ENCODE assay signal across 8 mouse cellular contexts in genomic region chr7:25625594-25626250, GRCm38 (mm10). TPM values are rescaled to one million over a fixed set of nuclear protein-coding genes. Genes with fewer than 3 reads are reported as not detected.
A peak's percentile ranks its signal among the peaks of the same experiment; 100 is the strongest.
DNase-seq lines count a peak whose midpoint lies in the region; ATAC-seq and TF ChIP-seq lines count a peak whose summit lies in the region.

No protein-coding gene starts in this region.

- H3K4me1 ChIP-seq in heart, embryonic 11.5 days (ENCODE audit: control insufficient read depth, insufficient read depth, low read length), result peaks cover 35% of the 10 kb centered on the region
- peaks cover 13% of the 10 kb centered on the region; the same call in 1 of the 2 replicates for H3K4me1 ChIP-seq in lung, postnatal 0 days (ENCODE audit: insufficient read depth, low read depth, low read length)
- peaks cover 13% of the 10 kb centered on the region for H3K4me1 ChIP-seq in hindbrain, embryonic 12.5 days

- TF ChIP-seq EP300 in lung, postnatal 0 days (IDR thresholded peaks at IDR 0.05), result no peak

- peaks cover 2% of the 10 kb centered on the region; the same call in 1 of the 2 replicates for H3K36me3 ChIP-seq in heart, embryonic 11.5 days (ENCODE audit: control insufficient read depth, insufficient read depth, low read length)
- peaks cover 9% of the 10 kb centered on the region; the same call in 1 of the 2 replicates for H3K36me3 ChIP-seq in lung, postnatal 0 days (ENCODE audit: insufficient read depth, low read length)
- H3K36me3 ChIP-seq in hindbrain, embryonic 12.5 days, result peaks cover 44% of the 10 kb centered on the region

- intact Hi-C loops in heart, postnatal 25 days (cut with DNase I), result no loop called here

- 75% methylated on average over 10 of the region's 10 CpGs for WGBS in heart, embryonic 11.5 days (ENCODE audit: insufficient replicate concordance)
- 75% methylated on average over 10 of the region's 10 CpGs for WGBS in lung, postnatal 0 days
- WGBS in hindbrain, embryonic 12.5 days, result 79% methylated on average over 10 of the region's 10 CpGs

- peak overlapping the region; percentile 67; the same call in 1 of the 2 replicates for H3K27ac ChIP-seq in heart, embryonic 11.5 days (ENCODE audit: low read depth, low read length)
- no peak overlapping the region for H3K27ac ChIP-seq in lung, postnatal 0 days (ENCODE audit: low read length)
- no peak overlapping the region for H3K27ac ChIP-seq in hindbrain, embryonic 12.5 days

- no peak for ATAC-seq in heart, embryonic 11.5 days (replicated peaks; ENCODE audit: insufficient number of reproducible peaks, low FRiP score, low TSS enrichment)
- ATAC-seq in lung, postnatal 0 days, result no peak
- ATAC-seq in hindbrain, embryonic 12.5 days (ENCODE audit: low FRiP score), result no peak

- no peak for DNase-seq in heart, postnatal 25 days (ENCODE audit: low spot score)
- DNase-seq in ES-CJ7 (ENCODE audit: low read depth, low spot score), result peak; percentile 68
- peak; percentile 22 for DNase-seq in embryo, embryonic 10 days (ENCODE audit: low spot score)
- DNase-seq in lung, postnatal 0 days (ENCODE audit: low spot score), result peak; percentile 29
- DNase-seq in right cerebral cortex, postnatal 14 days, result no peak
- DNase-seq in right cerebral cortex, postnatal 36 days (ENCODE audit: low spot score in 2 of 2), result no peak

- H3K9ac ChIP-seq in heart, embryonic 11.5 days (ENCODE audit: low read depth, low read length), result no peak overlapping the region
- no peak overlapping the region for H3K9ac ChIP-seq in lung, postnatal 0 days (replicated peaks; ENCODE audit: low read depth)
- H3K9ac ChIP-seq in hindbrain, embryonic 12.5 days, result no peak overlapping the region

- no peaks in the 10 kb centered on the region for H3K9me3 ChIP-seq in heart, embryonic 11.5 days (replicated peaks; ENCODE audit: control insufficient read depth, low read length)
- no peaks in the 10 kb centered on the region for H3K9me3 ChIP-seq in lung, postnatal 0 days (ENCODE audit: low read length)
- no peaks in the 10 kb centered on the region for H3K9me3 ChIP-seq in hindbrain, embryonic 12.5 days (replicated peaks)

- TF ChIP-seq CTCF in lung, postnatal 0 days (IDR thresholded peaks at IDR 0.05), result peak; percentile 71

- H3K27me3 ChIP-seq in heart, embryonic 11.5 days (ENCODE audit: control insufficient read depth, insufficient read depth, low read length), result 0 out of 2 replicates have a peak, but pooled peaks cover 2% of the 10 kb centered on the region
- H3K27me3 ChIP-seq in lung, postnatal 0 days (replicated peaks; ENCODE audit: insufficient read depth, low read length), result no peaks in the 10 kb centered on the region
- peaks cover 26% of the 10 kb centered on the region for H3K27me3 ChIP-seq in hindbrain, embryonic 12.5 days

- no peak overlapping the region for H3K4me2 ChIP-seq in heart, embryonic 11.5 days
- no peak overlapping the region for H3K4me2 ChIP-seq in lung, postnatal 0 days (replicated peaks; ENCODE audit: low read depth, low read length)
- H3K4me2 ChIP-seq in hindbrain, embryonic 12.5 days (replicated peaks), result no peak overlapping the region

- H3K4me3 ChIP-seq in heart, embryonic 11.5 days (ENCODE audit: low read depth, low read length), result no peak overlapping the region
- no peak overlapping the region for H3K4me3 ChIP-seq in lung, postnatal 0 days (ENCODE audit: low read depth, low read length)
- H3K4me3 ChIP-seq in hindbrain, embryonic 12.5 days, result no peak overlapping the region

RNA-seq across cellular contexts. Expression of gene B3gnt8, which starts 0.7 kb away (rescaled TPM):
- polyA plus RNA-seq in heart, embryonic 11.5 days (2014; fragmentation: Nextera tagmentation; extraction: Ambion mirVana), result 2.5 and 4.0 TPM in 2 replicates
- 1 to 10 TPM; 2.3 to 4.2 TPM for total RNA-seq in heart, postnatal 25 days (2021)
- polyA plus RNA-seq in lung, postnatal 0 days (2015; fragmentation: Nextera tagmentation; extraction: Ambion mirVana), result 10.1 and 10.9 TPM in 2 replicates
- 1.5 and 2.1 TPM in 2 replicates for polyA plus RNA-seq in hindbrain, embryonic 12.5 days (2016; fragmentation: Nextera tagmentation; extraction: Ambion mirVana)

RNA-seq across cellular contexts. Expression of gene Dmac2, which starts 6.5 kb away (rescaled TPM):
- polyA plus RNA-seq in heart, embryonic 11.5 days (2014; fragmentation: Nextera tagmentation; extraction: Ambion mirVana), result 52.3 and 60.3 TPM in 2 replicates
- total RNA-seq in heart, postnatal 25 days (2021), result 10 to 100 TPM; 60.4 to 65.0 TPM
- polyA plus RNA-seq in lung, postnatal 0 days (2015; fragmentation: Nextera tagmentation; extraction: Ambion mirVana), result 20.0 and 22.5 TPM in 2 replicates
- polyA plus RNA-seq in hindbrain, embryonic 12.5 days (2016; fragmentation: Nextera tagmentation; extraction: Ambion mirVana), result 30.4 and 32.3 TPM in 2 replicates

RNA-seq across cellular contexts. Expression of gene Erich4, which starts 10.0 kb away (rescaled TPM):
- not detected in 2 replicates for polyA plus RNA-seq in heart, embryonic 11.5 days (2014; fragmentation: Nextera tagmentation; extraction: Ambion mirVana)
- under 1 TPM in 1 of 2 experiments, not detected in 1; 0.29 TPM for total RNA-seq in heart, postnatal 25 days (2021)
- not detected in 2 replicates for polyA plus RNA-seq in lung, postnatal 0 days (2015; fragmentation: Nextera tagmentation; extraction: Ambion mirVana)
- not detected in 2 replicates for polyA plus RNA-seq in hindbrain, embryonic 12.5 days (2016; fragmentation: Nextera tagmentation; extraction: Ambion mirVana)

RNA-seq across cellular contexts. Expression of gene Bckdha, which starts 33.1 kb away (rescaled TPM):
- polyA plus RNA-seq in heart, embryonic 11.5 days (2014; fragmentation: Nextera tagmentation; extraction: Ambion mirVana), result 41.4 and 45.7 TPM in 2 replicates
- 100 to 1,000 TPM; 184 to 199 TPM for total RNA-seq in heart, postnatal 25 days (2021)
- polyA plus RNA-seq in lung, postnatal 0 days (2015; fragmentation: Nextera tagmentation; extraction: Ambion mirVana), result 61.8 and 71.7 TPM in 2 replicates
- polyA plus RNA-seq in hindbrain, embryonic 12.5 days (2016; fragmentation: Nextera tagmentation; extraction: Ambion mirVana), result 44.6 and 45.4 TPM in 2 replicates

RNA-seq across cellular contexts. Expression of gene Exosc5, which starts 33.2 kb away (rescaled TPM):
- 40.4 and 44.8 TPM in 2 replicates for polyA plus RNA-seq in heart, embryonic 11.5 days (2014; fragmentation: Nextera tagmentation; extraction: Ambion mirVana)
- 10 to 100 TPM; 16.0 to 16.3 TPM for total RNA-seq in heart, postnatal 25 days (2021)
- 46.7 and 49.7 TPM in 2 replicates for polyA plus RNA-seq in lung, postnatal 0 days (2015; fragmentation: Nextera tagmentation; extraction: Ambion mirVana)
- 46.8 and 50.0 TPM in 2 replicates for polyA plus RNA-seq in hindbrain, embryonic 12.5 days (2016; fragmentation: Nextera tagmentation; extraction: Ambion mirVana)

Comparison
In these comparisons a context has a peak if more than half of its experiments do, and no peak if none do; other contexts are left out.
1. DNase-seq: peak in ES-CJ7 (single experiment), embryo, embryonic 10 days (single experiment) and lung, postnatal 0 days (single experiment); none in heart, postnatal 25 days (single experiment), right cerebral cortex, postnatal 14 days (single experiment) and right cerebral cortex, postnatal 36 days (0 of 2).